Mouse (Mus musculus): ENCODE results near the gene Mettl24. TPM values are rescaled to one million over a fixed set of nuclear protein-coding genes. Genes with fewer than 3 reads are reported as not detected.
A peak's percentile ranks its signal among the peaks of the same experiment; 100 is the strongest.

Gene Mettl24
- polyA plus RNA-seq (2015; fragmentation: Nextera tagmentation; extraction: Ambion mirVana) = 3.5 and 3.9 TPM in 2 replicates

GRCm38 (mm10) chr10:40683092-40683867 is at the start of gene Mettl24:
Gene Mettl24, plus strand, starts transcription at chr10:40683282.
- WGBS = under 1% methylated on average over 50 of the region's 50 CpGs
- peak within 1 kb of the TSS; percentile 63 for H3K9ac ChIP-seq (ENCODE audit: low read depth, low read length)
- no peaks in the 10 kb centered on the region for H3K9me3 ChIP-seq (replicated peaks; ENCODE audit: low read length)
- no peaks in the 10 kb centered on the region for H3K4me1 ChIP-seq (replicated peaks; ENCODE audit: insufficient read depth, low read length)
- H3K27me3 ChIP-seq (ENCODE audit: insufficient read depth, low read length) = no peaks in the 10 kb centered on the region
- DNase-seq (ENCODE audit: low spot score) = peak; percentile 95
- 0 out of 2 replicates have a peak within 1 kb of the TSS, but pooled peaks have one; percentile 38 for H3K27ac ChIP-seq
- H3K4me2 ChIP-seq (ENCODE audit: low read length) = peak within 1 kb of the TSS; percentile 86
- peak; percentile 83 for ATAC-seq (replicated peaks; ENCODE audit: low FRiP score, low read depth)
- H3K4me3 ChIP-seq (replicated peaks; ENCODE audit: low read depth, low read length) = peak within 1 kb of the TSS; percentile 54
- peak; percentile 78 for TF ChIP-seq CTCF (IDR thresholded peaks at IDR 0.05; ENCODE audit: low read depth)
- H3K36me3 ChIP-seq (ENCODE audit: insufficient read depth, low read length) = no peaks in the 10 kb centered on the region

GRCm38 (mm10) chr10:40637331-40637730 is 45.8 kb upstream of the Mettl24 start:
- Histone ChIP-seq H3K9ac (ENCODE audit: low read depth, low read length) (no peak overlapping the region), H3K27ac (peak overlapping the region; percentile 44), H3K4me2 (ENCODE audit: low read length) (no peak overlapping the region), H3K36me3 (ENCODE audit: insufficient read depth, low read length) (no peaks in the 10 kb centered on the region), H3K4me3 (replicated peaks; ENCODE audit: low read depth, low read length) (no peak overlapping the region), H3K27me3 (ENCODE audit: insufficient read depth, low read length) (no peaks in the 10 kb centered on the region), H3K4me1 (replicated peaks; ENCODE audit: insufficient read depth, low read length) (peaks cover 8% of the 10 kb centered on the region; the same call in 1 of the 2 replicates), H3K9me3 (replicated peaks; ENCODE audit: low read length) (no peaks in the 10 kb centered on the region)
- WGBS = 33% methylated on average over 10 of the region's 10 CpGs
- ATAC-seq (replicated peaks; ENCODE audit: low FRiP score, low read depth) (no peak), DNase-seq (ENCODE audit: low spot score) (no peak)
- TF ChIP-seq CTCF (IDR thresholded peaks at IDR 0.05; ENCODE audit: low read depth) = no peak

GRCm38 (mm10) chr10:40638276-40638675 is 44.8 kb upstream of the Mettl24 start:
- DNase-seq (ENCODE audit: low spot score) (peak; percentile 82), ATAC-seq (replicated peaks; ENCODE audit: low FRiP score, low read depth) (peak; percentile 62)
- WGBS = 35% methylated on average over 7 of the region's 7 CpGs
- H3K27ac ChIP-seq = peak overlapping the region; percentile 42; the same call in 1 of the 2 replicates
- H3K4me2 ChIP-seq (ENCODE audit: low read length) = peak overlapping the region; percentile 21
- peaks cover 8% of the 10 kb centered on the region; the same call in 1 of the 2 replicates for H3K4me1 ChIP-seq (replicated peaks; ENCODE audit: insufficient read depth, low read length)
- H3K4me3 ChIP-seq (replicated peaks; ENCODE audit: low read depth, low read length) = no peak overlapping the region
- TF ChIP-seq CTCF (IDR thresholded peaks at IDR 0.05; ENCODE audit: low read depth) = no peak
- H3K27me3 ChIP-seq (ENCODE audit: insufficient read depth, low read length) = no peaks in the 10 kb centered on the region
- H3K9ac ChIP-seq (ENCODE audit: low read depth, low read length) = no peak overlapping the region
- H3K9me3 ChIP-seq (replicated peaks; ENCODE audit: low read length) = no peaks in the 10 kb centered on the region
- no peaks in the 10 kb centered on the region for H3K36me3 ChIP-seq (ENCODE audit: insufficient read depth, low read length)

DNA sequence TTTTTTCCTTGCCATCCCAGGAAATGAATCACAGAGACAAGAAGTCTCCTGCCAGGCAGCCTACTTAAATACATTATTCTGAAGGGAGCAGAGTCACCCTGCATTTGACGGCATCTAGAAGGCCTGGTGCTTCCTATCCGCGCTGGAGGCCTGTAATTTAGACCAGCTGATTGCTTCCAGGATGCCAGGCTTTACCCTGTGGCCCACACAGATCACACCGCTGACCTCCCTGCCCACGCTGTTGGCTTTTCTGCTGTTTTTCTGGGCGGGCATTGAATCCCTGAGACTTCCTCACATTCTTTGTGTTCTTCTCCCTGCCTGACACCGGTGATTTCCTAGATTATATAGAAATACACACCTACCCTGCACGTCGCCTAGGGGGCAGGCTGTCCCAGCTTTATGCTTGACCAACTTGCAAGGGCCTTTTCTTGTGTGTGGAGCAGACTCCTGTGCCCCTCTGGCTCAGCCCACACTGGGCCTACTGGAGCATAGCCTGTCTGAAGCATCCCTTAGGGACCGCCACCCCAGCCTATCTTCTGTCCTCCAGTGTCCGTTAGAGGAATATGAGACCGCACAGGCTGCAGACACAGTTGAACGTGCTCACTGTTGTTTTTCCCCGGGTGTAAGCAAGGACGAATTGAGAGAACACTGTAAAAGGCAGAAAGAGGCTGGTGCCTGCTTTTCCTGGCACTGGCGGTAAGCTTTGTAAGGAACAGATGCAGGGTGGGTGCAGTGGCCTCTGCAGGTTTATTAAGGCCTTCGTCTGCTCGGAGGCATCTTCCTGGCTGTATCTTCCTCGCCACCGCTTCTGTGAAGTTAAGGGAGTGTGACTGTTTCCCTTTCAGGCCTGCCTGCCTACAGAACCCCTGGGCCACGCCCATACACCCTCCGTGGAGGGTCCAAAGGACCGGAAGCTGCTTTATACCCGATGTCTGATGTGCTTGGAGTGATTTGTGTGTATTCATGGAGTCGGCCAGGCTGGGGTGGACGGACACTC is 44.0 kb upstream of the Mettl24 start:
- Histone ChIP-seq H3K9ac (ENCODE audit: low read depth, low read length) (no peak overlapping the region), H3K36me3 (ENCODE audit: insufficient read depth, low read length) (no peaks in the 10 kb centered on the region), H3K4me1 (replicated peaks; ENCODE audit: insufficient read depth, low read length) (peaks cover 8% of the 10 kb centered on the region; the same call in 1 of the 2 replicates), H3K27ac (peak overlapping the region; percentile 68), H3K4me2 (ENCODE audit: low read length) (no peak overlapping the region; the same call in 1 of the 2 replicates), H3K27me3 (ENCODE audit: insufficient read depth, low read length) (no peaks in the 10 kb centered on the region), H3K4me3 (replicated peaks; ENCODE audit: low read depth, low read length) (no peak overlapping the region), H3K9me3 (replicated peaks; ENCODE audit: low read length) (no peaks in the 10 kb centered on the region)
- DNase-seq (ENCODE audit: low spot score) (peak; percentile 81), ATAC-seq (replicated peaks; ENCODE audit: low FRiP score, low read depth) (peak; percentile 92)
- 32% methylated on average over 26 of the region's 26 CpGs for WGBS
- peak; percentile 51 for TF ChIP-seq CTCF (IDR thresholded peaks at IDR 0.05; ENCODE audit: low read depth)

DNA sequence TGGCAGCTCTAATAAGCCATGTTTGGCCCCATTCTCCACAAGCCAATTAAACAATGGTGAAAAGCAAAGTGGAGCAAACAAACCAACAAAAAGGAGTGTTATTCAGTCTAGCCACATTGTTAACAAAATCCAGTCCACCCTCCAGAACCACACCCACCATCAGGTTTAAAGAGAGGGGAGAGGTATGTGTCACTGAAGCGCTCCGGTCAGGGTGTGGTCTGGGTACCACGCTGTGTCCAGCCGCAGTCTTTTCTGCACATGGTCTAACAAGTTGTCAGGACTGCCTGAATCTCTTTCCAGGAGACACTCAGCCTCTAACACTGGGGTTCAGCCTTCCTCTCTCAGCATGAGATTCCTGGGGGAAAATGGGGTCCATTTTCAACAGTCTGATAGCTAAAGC is 42.7 kb upstream of the Mettl24 start:
- Histone ChIP-seq H3K9me3 (replicated peaks; ENCODE audit: low read length) (no peaks in the 10 kb centered on the region), H3K4me1 (replicated peaks; ENCODE audit: insufficient read depth, low read length) (peaks cover 8% of the 10 kb centered on the region; the same call in 1 of the 2 replicates), H3K36me3 (ENCODE audit: insufficient read depth, low read length) (no peaks in the 10 kb centered on the region), H3K27me3 (ENCODE audit: insufficient read depth, low read length) (no peaks in the 10 kb centered on the region), H3K27ac (no peak overlapping the region), H3K9ac (ENCODE audit: low read depth, low read length) (no peak overlapping the region), H3K4me2 (ENCODE audit: low read length) (no peak overlapping the region), H3K4me3 (replicated peaks; ENCODE audit: low read depth, low read length) (no peak overlapping the region)
- no peak for TF ChIP-seq CTCF (IDR thresholded peaks at IDR 0.05; ENCODE audit: low read depth)
- ATAC-seq (replicated peaks; ENCODE audit: low FRiP score, low read depth) = no peak
- WGBS = 94% methylated on average over 4 of the region's 4 CpGs
- no peak for DNase-seq (ENCODE audit: low spot score)

DNA sequence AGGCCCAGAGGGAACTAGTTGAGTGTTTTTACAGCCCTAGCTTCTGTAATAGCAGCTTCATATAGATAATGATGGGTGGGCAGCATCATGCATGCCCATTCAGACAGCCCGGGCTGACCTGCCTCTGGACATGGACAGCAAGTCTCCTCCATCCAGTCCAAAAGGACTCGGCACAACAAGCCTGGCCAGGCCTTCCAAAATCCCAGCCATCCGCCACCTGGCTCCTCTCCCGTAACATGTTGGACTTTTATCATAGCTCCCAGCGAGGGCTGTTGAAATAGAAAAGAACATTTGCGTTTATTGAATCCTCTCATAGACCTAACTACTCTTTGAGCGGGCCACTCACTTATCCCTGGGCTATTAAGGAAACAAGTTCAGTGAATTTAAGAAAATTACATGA is 41.2 kb upstream of the Mettl24 start:
- no peak overlapping the region for H3K4me3 ChIP-seq (replicated peaks; ENCODE audit: low read depth, low read length)
- no peak overlapping the region for H3K4me2 ChIP-seq (ENCODE audit: low read length)
- H3K36me3 ChIP-seq (ENCODE audit: insufficient read depth, low read length) = no peaks in the 10 kb centered on the region
- ATAC-seq (replicated peaks; ENCODE audit: low FRiP score, low read depth) (no peak), DNase-seq (ENCODE audit: low spot score) (no peak)
- H3K9me3 ChIP-seq (replicated peaks; ENCODE audit: low read length) = no peaks in the 10 kb centered on the region
- H3K27ac ChIP-seq = no peak overlapping the region
- no peak overlapping the region for H3K9ac ChIP-seq (ENCODE audit: low read depth, low read length)
- peaks cover 8% of the 10 kb centered on the region; the same call in 1 of the 2 replicates for H3K4me1 ChIP-seq (replicated peaks; ENCODE audit: insufficient read depth, low read length)
- WGBS = 85% methylated on average over 7 of the region's 7 CpGs
- TF ChIP-seq CTCF (IDR thresholded peaks at IDR 0.05; ENCODE audit: low read depth) = no peak
- no peaks in the 10 kb centered on the region for H3K27me3 ChIP-seq (ENCODE audit: insufficient read depth, low read length)
